Mouse (Mus musculus): ENCODE measurements at regions not wholly inside any gene's neighbourhood (a gene's known extent, or its start where the extent isn't known, plus 50 kb on each side); places are given as distances from the start of the nearest gene placed in this dataset.

GRCm38 (mm10) chr16:86371652-86372051 lies 470.0 kb upstream of the Adamts5 start:
- no peak for ATAC-seq
- Histone ChIP-seq H3K9me3 (ENCODE audit: control insufficient read depth, low read length) (no peaks in the 10 kb centered on the region), H3K9ac (ENCODE audit: low read depth, low read length) (no peak overlapping the region), H3K4me3 (ENCODE audit: low read length) (no peak overlapping the region), H3K4me1 (ENCODE audit: control insufficient read depth, insufficient read depth, low read length) (no peaks in the 10 kb centered on the region), H3K4me2 (ENCODE audit: low read depth, low read length) (no peak overlapping the region), H3K27me3 (replicated peaks; ENCODE audit: control insufficient read depth, insufficient read depth, low read length) (no peaks in the 10 kb centered on the region), H3K36me3 (ENCODE audit: control insufficient read depth, insufficient read depth, low read length) (no peaks in the 10 kb centered on the region), H3K27ac (ENCODE audit: low read length) (no peak overlapping the region)
- 60% methylated on average over 4 of the region's 4 CpGs for WGBS

- no peaks in the 10 kb centered on the region for H3K27me3 ChIP-seq (replicated peaks; ENCODE audit: control insufficient read depth, insufficient read depth, low read length)
- no peak overlapping the region for H3K4me2 ChIP-seq (ENCODE audit: low read depth, low read length)
- H3K4me1 ChIP-seq (ENCODE audit: control insufficient read depth, insufficient read depth, low read length) = no peaks in the 10 kb centered on the region
- WGBS = 49% methylated on average over 5 of the region's 5 CpGs
- H3K9ac ChIP-seq (ENCODE audit: low read depth, low read length) = no peak overlapping the region
- H3K4me3 ChIP-seq (ENCODE audit: low read length) = no peak overlapping the region
- ATAC-seq = no peak
- no peaks in the 10 kb centered on the region for H3K9me3 ChIP-seq (ENCODE audit: control insufficient read depth, low read length)
- H3K27ac ChIP-seq (ENCODE audit: low read length) = no peak overlapping the region
- H3K36me3 ChIP-seq (ENCODE audit: control insufficient read depth, insufficient read depth, low read length) = no peaks in the 10 kb centered on the region
These were observed 466.8 kb upstream of the Adamts5 start for GRCm38 (mm10) chr16:86368449-86368848.

GRCm38 (mm10) chr16:86366197-86366596 lies 464.6 kb upstream of the Adamts5 start:
- Histone ChIP-seq H3K4me2 (ENCODE audit: low read depth, low read length) (no peak overlapping the region), H3K36me3 (ENCODE audit: control insufficient read depth, insufficient read depth, low read length) (no peaks in the 10 kb centered on the region), H3K27ac (ENCODE audit: low read length) (no peak overlapping the region), H3K9ac (ENCODE audit: low read depth, low read length) (no peak overlapping the region), H3K4me1 (ENCODE audit: control insufficient read depth, insufficient read depth, low read length) (no peaks in the 10 kb centered on the region), H3K4me3 (ENCODE audit: low read length) (no peak overlapping the region), H3K9me3 (ENCODE audit: control insufficient read depth, low read length) (no peaks in the 10 kb centered on the region), H3K27me3 (replicated peaks; ENCODE audit: control insufficient read depth, insufficient read depth, low read length) (no peaks in the 10 kb centered on the region)
- no peak for ATAC-seq
- 88% methylated on average over 1 of the region's 1 CpGs for WGBS

GRCm38 (mm10) chr16:86361099-86361498 lies 459.5 kb upstream of the Adamts5 start:
- Histone ChIP-seq H3K9ac (ENCODE audit: low read depth, low read length) (no peak overlapping the region), H3K9me3 (ENCODE audit: control insufficient read depth, low read length) (no peaks in the 10 kb centered on the region), H3K4me1 (ENCODE audit: control insufficient read depth, insufficient read depth, low read length) (no peaks in the 10 kb centered on the region), H3K27me3 (replicated peaks; ENCODE audit: control insufficient read depth, insufficient read depth, low read length) (no peaks in the 10 kb centered on the region), H3K36me3 (ENCODE audit: control insufficient read depth, insufficient read depth, low read length) (no peaks in the 10 kb centered on the region), H3K27ac (ENCODE audit: low read length) (no peak overlapping the region), H3K4me2 (ENCODE audit: low read depth, low read length) (no peak overlapping the region), H3K4me3 (ENCODE audit: low read length) (no peak overlapping the region)
- no peak for ATAC-seq
- 84% methylated on average over 5 of the region's 5 CpGs for WGBS

GRCm38 (mm10) chr16:86355036-86355435 lies 453.4 kb upstream of the Adamts5 start:
- Histone ChIP-seq H3K4me1 (ENCODE audit: control insufficient read depth, insufficient read depth, low read length) (no peaks in the 10 kb centered on the region), H3K9ac (ENCODE audit: low read depth, low read length) (no peak overlapping the region), H3K4me3 (ENCODE audit: low read length) (no peak overlapping the region), H3K27ac (ENCODE audit: low read length) (no peak overlapping the region), H3K9me3 (ENCODE audit: control insufficient read depth, low read length) (no peaks in the 10 kb centered on the region), H3K36me3 (ENCODE audit: control insufficient read depth, insufficient read depth, low read length) (no peaks in the 10 kb centered on the region), H3K4me2 (ENCODE audit: low read depth, low read length) (no peak overlapping the region), H3K27me3 (replicated peaks; ENCODE audit: control insufficient read depth, insufficient read depth, low read length) (no peaks in the 10 kb centered on the region)
- 81% methylated on average over 2 of the region's 2 CpGs for WGBS
- ATAC-seq = no peak

GRCm38 (mm10) chr16:86347753-86348152 lies 446.1 kb upstream of the Adamts5 start:
- Histone ChIP-seq H3K4me3 (ENCODE audit: low read length) (no peak overlapping the region), H3K36me3 (ENCODE audit: control insufficient read depth, insufficient read depth, low read length) (no peaks in the 10 kb centered on the region), H3K27ac (ENCODE audit: low read length) (no peak overlapping the region), H3K9me3 (ENCODE audit: control insufficient read depth, low read length) (no peaks in the 10 kb centered on the region), H3K4me2 (ENCODE audit: low read depth, low read length) (no peak overlapping the region), H3K4me1 (ENCODE audit: control insufficient read depth, insufficient read depth, low read length) (no peaks in the 10 kb centered on the region), H3K9ac (ENCODE audit: low read depth, low read length) (no peak overlapping the region), H3K27me3 (replicated peaks; ENCODE audit: control insufficient read depth, insufficient read depth, low read length) (no peaks in the 10 kb centered on the region)
- no peak for ATAC-seq
- WGBS = 82% methylated on average over 5 of the region's 5 CpGs

- Histone ChIP-seq H3K9ac (ENCODE audit: low read depth, low read length) (no peak overlapping the region), H3K36me3 (ENCODE audit: control insufficient read depth, insufficient read depth, low read length) (no peaks in the 10 kb centered on the region), H3K4me2 (ENCODE audit: low read depth, low read length) (no peak overlapping the region), H3K9me3 (ENCODE audit: control insufficient read depth, low read length) (no peaks in the 10 kb centered on the region), H3K4me1 (ENCODE audit: control insufficient read depth, insufficient read depth, low read length) (no peaks in the 10 kb centered on the region), H3K27ac (ENCODE audit: low read length) (no peak overlapping the region), H3K4me3 (ENCODE audit: low read length) (no peak overlapping the region), H3K27me3 (replicated peaks; ENCODE audit: control insufficient read depth, insufficient read depth, low read length) (no peaks in the 10 kb centered on the region)
- ATAC-seq = no peak
- WGBS = 52% methylated on average over 3 of the region's 3 CpGs
These were observed 445.3 kb upstream of the Adamts5 start for GRCm38 (mm10) chr16:86346916-86347315.

GRCm38 (mm10) chr16:86340311-86340710 lies 438.7 kb upstream of the Adamts5 start:
- no peaks in the 10 kb centered on the region for H3K27me3 ChIP-seq (replicated peaks; ENCODE audit: control insufficient read depth, insufficient read depth, low read length)
- H3K4me3 ChIP-seq (ENCODE audit: low read length) = no peak overlapping the region
- no peak overlapping the region for H3K27ac ChIP-seq (ENCODE audit: low read length)
- ATAC-seq = no peak
- WGBS = 71% methylated on average over 2 of the region's 2 CpGs
- H3K36me3 ChIP-seq (ENCODE audit: control insufficient read depth, insufficient read depth, low read length) = no peaks in the 10 kb centered on the region
- no peaks in the 10 kb centered on the region for H3K9me3 ChIP-seq (ENCODE audit: control insufficient read depth, low read length)
- H3K4me1 ChIP-seq (ENCODE audit: control insufficient read depth, insufficient read depth, low read length) = no peaks in the 10 kb centered on the region
- H3K9ac ChIP-seq (ENCODE audit: low read depth, low read length) = no peak overlapping the region
- H3K4me2 ChIP-seq (ENCODE audit: low read depth, low read length) = no peak overlapping the region

GRCm38 (mm10) chr16:86325406-86325805 lies 423.8 kb upstream of the Adamts5 start:
- Histone ChIP-seq H3K36me3 (ENCODE audit: control insufficient read depth, insufficient read depth, low read length) (no peaks in the 10 kb centered on the region), H3K9ac (ENCODE audit: low read depth, low read length) (no peak overlapping the region)
- 57% methylated on average over 2 of the region's 2 CpGs for WGBS

GRCm38 (mm10) chr16:86318898-86319297 lies 417.3 kb upstream of the Adamts5 start:
- WGBS = 38% methylated on average over 2 of the region's 2 CpGs
- no peaks in the 10 kb centered on the region for H3K36me3 ChIP-seq (ENCODE audit: control insufficient read depth, insufficient read depth, low read length)
- H3K27me3 ChIP-seq (replicated peaks; ENCODE audit: control insufficient read depth, insufficient read depth, low read length) = no peaks in the 10 kb centered on the region
- H3K9me3 ChIP-seq (ENCODE audit: control insufficient read depth, low read length) = no peaks in the 10 kb centered on the region
- H3K4me2 ChIP-seq (ENCODE audit: low read depth, low read length) = no peak overlapping the region
- ATAC-seq = peak; percentile 90
- H3K9ac ChIP-seq (ENCODE audit: low read depth, low read length) = no peak overlapping the region
- no peaks in the 10 kb centered on the region for H3K4me1 ChIP-seq (ENCODE audit: control insufficient read depth, insufficient read depth, low read length)
- H3K4me3 ChIP-seq (ENCODE audit: low read length) = no peak overlapping the region
- no peak overlapping the region for H3K27ac ChIP-seq (ENCODE audit: low read length)

More at GRCm38 (mm10) chr16:86325406-86325805, 423.8 kb upstream of the Adamts5 start:
- Histone ChIP-seq H3K27me3 (replicated peaks; ENCODE audit: control insufficient read depth, insufficient read depth, low read length) (no peaks in the 10 kb centered on the region), H3K27ac (ENCODE audit: low read length) (no peak overlapping the region), H3K4me1 (ENCODE audit: control insufficient read depth, insufficient read depth, low read length) (no peaks in the 10 kb centered on the region), H3K4me3 (ENCODE audit: low read length) (no peak overlapping the region), H3K9me3 (ENCODE audit: control insufficient read depth, low read length) (no peaks in the 10 kb centered on the region), H3K4me2 (ENCODE audit: low read depth, low read length) (no peak overlapping the region)
- no peak for ATAC-seq
